Mouse (Mus musculus) kidney, adult 18-20 months (tissue): ENCODE results near the gene Fn3k.

ENCODE experiments used
- DNase-seq: peaks from one replicate; pipeline ENCODE4 v3.0.0; 2021

Gene Fn3k

GRCm38 (mm10) chr11:121434156-121435155, at the start of gene Fn3k:
Gene Fn3k, plus strand, starts transcription at chr11:121434913.
- DNase-seq = peak; percentile 94

GRCm38 (mm10) chr11:121387750-121388553, 46.8 kb upstream of the Fn3k start, which contains the start of gene Rab40b:
Gene Rab40b, minus strand, starts transcription at chr11:121388251.
- DNase-seq = peak; percentile 87

- DNase-seq = no peak
Observed at GRCm38 (mm10) chr11:121388554-121388945, 46.2 kb upstream of the Fn3k start.

GRCm38 (mm10) chr11:121390793-121391192, 43.9 kb upstream of the Fn3k start:
- DNase-seq = no peak

GRCm38 (mm10) chr11:121392405-121392804, 42.3 kb upstream of the Fn3k start:
- DNase-seq = no peak

GRCm38 (mm10) chr11:121407366-121408155, 27.2 kb upstream of the Fn3k start:
- DNase-seq = no peak

- DNase-seq = no peak
Observed at GRCm38 (mm10) chr11:121414762-121415161, 20.0 kb upstream of the Fn3k start.

GRCm38 (mm10) chr11:121415351-121415750, 19.4 kb upstream of the Fn3k start:
- no peak for DNase-seq

GRCm38 (mm10) chr11:121417971-121418370, 16.7 kb upstream of the Fn3k start:
- DNase-seq = no peak

- no peak for DNase-seq
Observed at GRCm38 (mm10) chr11:121418932-121419331, 15.8 kb upstream of the Fn3k start.

- DNase-seq = no peak
Observed at GRCm38 (mm10) chr11:121420379-121420778, 14.3 kb upstream of the Fn3k start.

GRCm38 (mm10) chr11:121420830-121421552, 13.7 kb upstream of the Fn3k start, which contains the start of gene Fn3krp:
Gene Fn3krp, plus strand, starts transcription at chr11:121421401.
- peak; percentile 100 for DNase-seq

- no peak for DNase-seq
Observed at GRCm38 (mm10) chr11:121421553-121422173, 13.1 kb upstream of the Fn3k start.

- no peak for DNase-seq
Observed at GRCm38 (mm10) chr11:121433397-121433796, 1.3 kb upstream of the Fn3k start.

- DNase-seq = no peak
Observed at GRCm38 (mm10) chr11:121437236-121437635, 2.5 kb downstream of the Fn3k start.

GRCm38 (mm10) chr11:121439686-121440292, 5.1 kb downstream of the Fn3k start:
- no peak for DNase-seq

- no peak for DNase-seq
Observed at GRCm38 (mm10) chr11:121441653-121442052, 6.9 kb downstream of the Fn3k start.

GRCm38 (mm10) chr11:121442076-121442475, 7.4 kb downstream of the Fn3k start:
- no peak for DNase-seq

GRCm38 (mm10) chr11:121451216-121451726, 16.6 kb downstream of the Fn3k start:
- DNase-seq = no peak

GRCm38 (mm10) chr11:121451753-121452635, 17.3 kb downstream of the Fn3k start, which contains the start of gene Tbcd:
Gene Tbcd, plus strand, starts transcription at chr11:121451949.
- peak; percentile 97 for DNase-seq
